Mouse (Mus musculus): Measurements from ENCODE around the gene Fut2. TPM values are rescaled to one million over a fixed set of nuclear protein-coding genes. Genes with fewer than 3 reads are reported as not detected.
"Not testable (repeated sequence)": the region's sequence is repeated elsewhere in the genome, so short reads cannot be mapped to it uniquely, and the experiment has no call there.

The Fut2 gene
- polyA plus RNA-seq, 1 experiment from 2014 or later = not detected

- WGBS = 87% methylated on average over 6 of the region's 6 CpGs
- not testable (repeated sequence) for H3K36me3 ChIP-seq (ENCODE audit: control insufficient read depth, insufficient read depth, low read length); ATAC-seq (ENCODE audit: low FRiP score); H3K27me3 ChIP-seq (ENCODE audit: control insufficient read depth, insufficient read depth, low read length); H3K9me3 ChIP-seq (ENCODE audit: control insufficient read depth, low read length); DNase-seq (ENCODE audit: low spot score, missing footprints); H3K4me2 ChIP-seq; H3K9ac ChIP-seq (ENCODE audit: low read length); H3K4me3 ChIP-seq (ENCODE audit: low read depth, low read length); H3K4me1 ChIP-seq (ENCODE audit: control insufficient read depth, insufficient read depth, low read length); H3K27ac ChIP-seq (ENCODE audit: low read depth, low read length)
Observed at GRCm38 (mm10) chr7:45661702-45662101, 4.5 kb downstream of the Fut2 start.

- H3K27ac ChIP-seq (ENCODE audit: low read depth, low read length) = no peak overlapping the region
- H3K4me1 ChIP-seq (ENCODE audit: control insufficient read depth, insufficient read depth, low read length) = no peaks in the 10 kb centered on the region
- no peak for ATAC-seq (ENCODE audit: low FRiP score)
- DNase-seq (ENCODE audit: low spot score, missing footprints) = no peak
- H3K4me2 ChIP-seq = no peak overlapping the region
- no peaks in the 10 kb centered on the region for H3K9me3 ChIP-seq (ENCODE audit: control insufficient read depth, low read length)
- 86% methylated on average over 11 of the region's 11 CpGs for WGBS
- no peaks in the 10 kb centered on the region for H3K36me3 ChIP-seq (ENCODE audit: control insufficient read depth, insufficient read depth, low read length)
- no peak overlapping the region for H3K4me3 ChIP-seq (ENCODE audit: low read depth, low read length)
- H3K27me3 ChIP-seq (ENCODE audit: control insufficient read depth, insufficient read depth, low read length) = no peaks in the 10 kb centered on the region
- no peak overlapping the region for H3K9ac ChIP-seq (ENCODE audit: low read length)
Observed at GRCm38 (mm10) chr7:45660746-45661478, 5.3 kb downstream of the Fut2 start.

- H3K4me1 ChIP-seq (ENCODE audit: control insufficient read depth, insufficient read depth, low read length) = 0 out of 2 replicates have a peak, but pooled peaks cover 2% of the 10 kb centered on the region
- no peaks in the 10 kb centered on the region for H3K36me3 ChIP-seq (ENCODE audit: control insufficient read depth, insufficient read depth, low read length)
- peak overlapping the region; percentile 24 for H3K4me2 ChIP-seq
- 31% methylated on average over 17 of the region's 17 CpGs for WGBS
- no peak for DNase-seq (ENCODE audit: low spot score, missing footprints)
- H3K27me3 ChIP-seq (ENCODE audit: control insufficient read depth, insufficient read depth, low read length) = no peaks in the 10 kb centered on the region
- no peaks in the 10 kb centered on the region for H3K9me3 ChIP-seq (ENCODE audit: control insufficient read depth, low read length)
- no peak overlapping the region for H3K27ac ChIP-seq (ENCODE audit: low read depth, low read length)
- no peak overlapping the region; the same call in 1 of the 2 replicates for H3K9ac ChIP-seq (ENCODE audit: low read length)
- no peak for ATAC-seq (ENCODE audit: low FRiP score)
- no peak overlapping the region for H3K4me3 ChIP-seq (ENCODE audit: low read depth, low read length)
Observed at GRCm38 (mm10) chr7:45654424-45655047, 11.7 kb downstream of the Fut2 start.

- H3K27me3 ChIP-seq (ENCODE audit: control insufficient read depth, insufficient read depth, low read length); H3K4me1 ChIP-seq (ENCODE audit: control insufficient read depth, insufficient read depth, low read length); H3K27ac ChIP-seq (ENCODE audit: low read depth, low read length); DNase-seq (ENCODE audit: low spot score, missing footprints); H3K4me3 ChIP-seq (ENCODE audit: low read depth, low read length); H3K36me3 ChIP-seq (ENCODE audit: control insufficient read depth, insufficient read depth, low read length); H3K4me2 ChIP-seq; ATAC-seq (ENCODE audit: low FRiP score); H3K9ac ChIP-seq (ENCODE audit: low read length); H3K9me3 ChIP-seq (ENCODE audit: control insufficient read depth, low read length): not testable (repeated sequence)
- WGBS = 94% methylated on average over 19 of the region's 20 CpGs
Observed at GRCm38 (mm10) chr7:45650484-45650883, 15.7 kb downstream of the Fut2 start.

- no peak overlapping the region for H3K4me2 ChIP-seq
- no peak for DNase-seq (ENCODE audit: low spot score, missing footprints)
- ATAC-seq (ENCODE audit: low FRiP score) = no peak
Observed at GRCm38 (mm10) chr7:45649351-45649750, 16.8 kb downstream of the Fut2 start.

GRCm38 (mm10) chr7:45646671-45647070 is 19.5 kb downstream of the Fut2 start:
- no peak overlapping the region for H3K9ac ChIP-seq (ENCODE audit: low read length)
- no peak overlapping the region for H3K4me3 ChIP-seq (ENCODE audit: low read depth, low read length)
- ATAC-seq (ENCODE audit: low FRiP score) = no peak
- H3K36me3 ChIP-seq (ENCODE audit: control insufficient read depth, insufficient read depth, low read length) = no peaks in the 10 kb centered on the region
- WGBS = 77% methylated on average over 4 of the region's 4 CpGs
- H3K27me3 ChIP-seq (ENCODE audit: control insufficient read depth, insufficient read depth, low read length) = no peaks in the 10 kb centered on the region
- no peaks in the 10 kb centered on the region for H3K9me3 ChIP-seq (ENCODE audit: control insufficient read depth, low read length)
- peaks cover 17% of the 10 kb centered on the region for H3K4me1 ChIP-seq (ENCODE audit: control insufficient read depth, insufficient read depth, low read length)
- no peak overlapping the region for H3K27ac ChIP-seq (ENCODE audit: low read depth, low read length)
- no peak for DNase-seq (ENCODE audit: low spot score, missing footprints)
- no peak overlapping the region for H3K4me2 ChIP-seq

More at GRCm38 (mm10) chr7:45649351-45649750, 16.8 kb downstream of the Fut2 start:
- Histone ChIP-seq H3K27me3 (ENCODE audit: control insufficient read depth, insufficient read depth, low read length) (no peaks in the 10 kb centered on the region), H3K27ac (ENCODE audit: low read depth, low read length) (no peak overlapping the region), H3K4me1 (ENCODE audit: control insufficient read depth, insufficient read depth, low read length) (peaks cover 4% of the 10 kb centered on the region), H3K36me3 (ENCODE audit: control insufficient read depth, insufficient read depth, low read length) (no peaks in the 10 kb centered on the region), H3K4me3 (ENCODE audit: low read depth, low read length) (no peak overlapping the region), H3K9ac (ENCODE audit: low read length) (no peak overlapping the region), H3K9me3 (ENCODE audit: control insufficient read depth, low read length) (no peaks in the 10 kb centered on the region)
- WGBS = 79% methylated on average over 8 of the region's 8 CpGs

GRCm38 (mm10) chr7:45645591-45645971 is 20.6 kb downstream of the Fut2 start:
- H3K4me1 ChIP-seq (ENCODE audit: control insufficient read depth, insufficient read depth, low read length) = peaks cover 17% of the 10 kb centered on the region
- no peaks in the 10 kb centered on the region for H3K36me3 ChIP-seq (ENCODE audit: control insufficient read depth, insufficient read depth, low read length)
- H3K27ac ChIP-seq (ENCODE audit: low read depth, low read length) = no peak overlapping the region
- no peaks in the 10 kb centered on the region for H3K9me3 ChIP-seq (ENCODE audit: control insufficient read depth, low read length)
- DNase-seq (ENCODE audit: low spot score, missing footprints) = no peak
- no peaks in the 10 kb centered on the region for H3K27me3 ChIP-seq (ENCODE audit: control insufficient read depth, insufficient read depth, low read length)
- no peak overlapping the region for H3K4me3 ChIP-seq (ENCODE audit: low read depth, low read length)
- ATAC-seq (ENCODE audit: low FRiP score) = no peak
- H3K9ac ChIP-seq (ENCODE audit: low read length) = no peak overlapping the region
- H3K4me2 ChIP-seq = no peak overlapping the region
- WGBS = 73% methylated on average over 7 of the region's 7 CpGs

GRCm38 (mm10) chr7:45644872-45645590 is 21.2 kb downstream of the Fut2 start:
- DNase-seq (ENCODE audit: low spot score, missing footprints) = no peak
- Histone ChIP-seq H3K4me1 (ENCODE audit: control insufficient read depth, insufficient read depth, low read length) (peaks cover 17% of the 10 kb centered on the region), H3K27ac (ENCODE audit: low read depth, low read length) (no peak overlapping the region; the same call in 1 of the 2 replicates), H3K9me3 (ENCODE audit: control insufficient read depth, low read length) (no peaks in the 10 kb centered on the region), H3K4me3 (ENCODE audit: low read depth, low read length) (peak overlapping the region; percentile 33; the same call in 1 of the 2 replicates), H3K4me2 (peak overlapping the region; percentile 87), H3K9ac (ENCODE audit: low read length) (0 out of 2 replicates have a peak overlapping the region, but pooled peaks have one; percentile 63), H3K27me3 (ENCODE audit: control insufficient read depth, insufficient read depth, low read length) (no peaks in the 10 kb centered on the region), H3K36me3 (ENCODE audit: control insufficient read depth, insufficient read depth, low read length) (no peaks in the 10 kb centered on the region)
- no peak for ATAC-seq (ENCODE audit: low FRiP score)
- 74% methylated on average over 6 of the region's 6 CpGs for WGBS

- DNase-seq (ENCODE audit: low spot score, missing footprints) (peak; percentile 95), ATAC-seq (ENCODE audit: low FRiP score) (peak; percentile 45)
- no peaks in the 10 kb centered on the region for H3K36me3 ChIP-seq (ENCODE audit: control insufficient read depth, insufficient read depth, low read length)
- H3K27me3 ChIP-seq (ENCODE audit: control insufficient read depth, insufficient read depth, low read length) = no peaks in the 10 kb centered on the region
- H3K9ac ChIP-seq (ENCODE audit: low read length) = peak overlapping the region; percentile 63
- peak overlapping the region; percentile 87 for H3K4me2 ChIP-seq
- WGBS = 8% methylated on average over 18 of the region's 18 CpGs
- no peaks in the 10 kb centered on the region for H3K9me3 ChIP-seq (ENCODE audit: control insufficient read depth, low read length)
- peaks cover 17% of the 10 kb centered on the region for H3K4me1 ChIP-seq (ENCODE audit: control insufficient read depth, insufficient read depth, low read length)
- H3K4me3 ChIP-seq (ENCODE audit: low read depth, low read length) = peak overlapping the region; percentile 33
- H3K27ac ChIP-seq (ENCODE audit: low read depth, low read length) = peak overlapping the region; percentile 63
Observed at GRCm38 (mm10) chr7:45644183-45644582, 22.0 kb downstream of the Fut2 start.
